Mouse (Mus musculus) spleen, postnatal 0 days (tissue): ENCODE data around the gene Olfr376. TPM values are rescaled to one million over a fixed set of nuclear protein-coding genes. Genes with fewer than 3 reads are reported as not detected.

ENCODE experiments used
- polyA plus RNA-seq: library from polyadenylated mRNA; unstranded; fragments of >200 nt; fragmentation: Nextera tagmentation; extraction: Ambion mirVana; gene quantifications from 2 replicates; pipeline ENCODE4 v1.2.1, GENCODE M21; 2015

Gene Olfr376
- polyA plus RNA-seq = not detected in 2 replicates

DNA sequence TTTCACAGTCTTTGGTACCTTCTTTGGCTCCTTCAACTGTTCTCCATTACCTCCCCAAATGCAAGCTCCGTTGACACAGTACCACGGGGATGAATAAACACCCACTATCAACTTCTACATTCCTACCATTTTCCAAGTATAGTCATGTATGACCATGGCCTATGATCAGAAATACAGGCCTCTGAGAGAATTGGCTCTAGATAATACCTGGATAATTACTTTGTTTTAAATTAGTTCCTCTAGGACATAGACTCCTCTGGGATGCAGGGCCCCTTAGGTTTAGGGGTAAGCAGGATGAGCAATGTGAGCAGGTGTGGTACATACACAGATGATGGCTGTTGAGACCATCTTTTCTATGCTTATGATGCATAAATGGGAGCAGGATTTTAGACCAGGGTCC is at the start of gene Olfr376:
Gene Olfr376, plus strand, starts transcription at position 301 of the 400 bp plus-strand sequence.

DNA sequence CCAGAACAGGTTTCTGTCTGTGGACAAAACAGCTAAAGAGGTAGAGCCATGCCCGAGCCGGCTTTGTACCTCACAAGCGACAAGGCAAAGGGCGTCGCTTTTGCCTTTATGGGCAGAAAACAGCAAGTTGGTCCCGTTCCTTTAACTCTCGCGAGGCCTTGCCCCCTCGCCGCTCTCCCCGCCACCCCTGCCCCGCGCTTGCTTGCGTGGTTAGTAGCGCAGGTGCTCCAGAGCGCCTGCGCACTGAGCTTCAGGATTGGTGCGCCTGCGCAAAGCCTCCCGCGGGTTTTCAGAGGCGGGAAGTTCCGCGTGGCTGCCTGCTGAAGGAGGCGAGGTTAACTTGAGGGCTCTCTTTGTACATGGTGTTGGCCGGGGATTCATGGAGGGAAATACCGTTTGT is 41.6 kb upstream of the Olfr376 start, which contains the start of the genes Aspa, Gm49340 and Spata22:
Gene Aspa, minus strand, starts transcription at position 155 of the 400 bp plus-strand sequence.
Gene Gm49340, plus strand, starts transcription at position 300 of the 400 bp plus-strand sequence.
Gene Spata22, plus strand, starts transcription at position 300 of the 400 bp plus-strand sequence.

DNA sequence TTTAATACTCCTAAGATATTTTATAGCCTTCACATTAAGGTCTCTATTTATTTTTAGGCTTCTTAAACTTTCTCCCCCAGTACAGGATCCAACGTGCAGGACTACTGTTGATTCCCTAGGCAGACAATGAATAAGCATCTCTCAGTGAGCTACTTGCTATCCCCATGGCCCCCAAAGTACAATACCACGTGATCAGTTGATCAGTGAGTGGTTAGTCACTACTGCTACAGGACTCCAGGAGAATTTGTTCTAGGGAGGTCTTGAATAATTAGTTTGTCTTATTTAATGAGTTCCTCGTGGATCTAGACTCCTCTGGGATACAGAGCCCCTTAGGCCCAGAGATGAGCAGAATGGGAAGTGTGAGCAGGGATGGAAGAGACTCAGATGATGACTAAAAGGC is 20.6 kb upstream of the Olfr376 start, which contains the start of gene Olfr20:
Gene Olfr20, plus strand, starts transcription at position 301 of the 400 bp plus-strand sequence.

DNA sequence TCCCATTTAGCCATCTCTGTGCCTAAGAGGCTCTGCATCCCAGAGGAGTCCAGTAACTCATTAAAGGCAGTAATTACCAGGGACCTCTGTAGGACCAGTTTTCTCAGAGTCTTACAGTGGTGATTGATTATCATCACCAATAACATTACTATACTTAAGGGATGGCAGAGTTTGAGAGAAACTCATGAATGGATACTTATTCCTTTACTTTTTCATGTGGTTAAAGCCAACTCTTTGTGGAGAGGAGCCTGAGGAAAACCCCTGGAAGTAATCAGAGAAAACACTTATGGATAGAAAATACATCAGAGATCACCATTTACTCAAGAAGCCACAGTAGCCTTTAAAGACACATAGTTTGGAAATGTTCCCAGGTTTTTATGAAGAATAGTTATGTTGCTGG is 28.5 kb downstream of the Olfr376 start, which contains the start of gene Olfr1:
Gene Olfr1, minus strand, starts transcription at position 101 of the 400 bp plus-strand sequence.

Other genes with a start within 250 kb of the Olfr376 start
- gene Haspin, start 233.0 kb upstream of the Olfr376 start, polyA plus RNA-seq = 11.8 and 12.4 TPM in 2 replicates
- gene P2rx5, start 210.8 kb upstream of the Olfr376 start, polyA plus RNA-seq = 0.05 and 0.08 TPM in 2 replicates
- 91.9 and 97.3 TPM in 2 replicates for gene Emc6, start 194.2 kb upstream of the Olfr376 start, polyA plus RNA-seq
- gene Tax1bp3, start 194.2 kb upstream of the Olfr376 start, polyA plus RNA-seq = 52.5 and 61.7 TPM in 2 replicates
- 8.8 and 9.9 TPM in 2 replicates for gene Ctns, start 172.2 kb upstream of the Olfr376 start, polyA plus RNA-seq
- 1.9 and 2.0 TPM in 2 replicates for gene Shpk, start 171.8 kb upstream of the Olfr376 start, polyA plus RNA-seq
- 0.05 and 0.10 TPM in 2 replicates for gene Trpv1, start 137.0 kb upstream of the Olfr376 start, polyA plus RNA-seq
- 0.13 and 0.20 TPM in 2 replicates for gene Trpv3, start 103.9 kb upstream of the Olfr376 start, polyA plus RNA-seq
- 0.70 and 1.2 TPM in 2 replicates for gene Aspa, start 41.6 kb upstream of the Olfr376 start, polyA plus RNA-seq
- not detected in 2 replicates for gene Gm49340, start 41.5 kb upstream of the Olfr376 start, polyA plus RNA-seq
- not detected in 2 replicates for gene Spata22, start 41.5 kb upstream of the Olfr376 start, polyA plus RNA-seq
- not detected in 2 replicates for gene Olfr20, start 20.5 kb upstream of the Olfr376 start, polyA plus RNA-seq
- not detected in 2 replicates for gene Olfr1, start 28.4 kb downstream of the Olfr376 start, polyA plus RNA-seq
- gene Olfr378, start 57.2 kb downstream of the Olfr376 start, polyA plus RNA-seq = not detected in 2 replicates
- not detected in 2 replicates for gene Olfr380, start 86.3 kb downstream of the Olfr376 start, polyA plus RNA-seq
- gene Olfr381, start 120.4 kb downstream of the Olfr376 start, polyA plus RNA-seq = not detected in 2 replicates
- not detected in 2 replicates for gene Olfr382, start 146.0 kb downstream of the Olfr376 start, polyA plus RNA-seq
- gene Olfr385, start 221.8 kb downstream of the Olfr376 start, polyA plus RNA-seq = not detected in 2 replicates
- not detected in 2 replicates for gene Olfr384, start 227.3 kb downstream of the Olfr376 start, polyA plus RNA-seq